Comparison of ENCODE assay signal across 8 mouse cellular contexts in the genomic region with DNA sequence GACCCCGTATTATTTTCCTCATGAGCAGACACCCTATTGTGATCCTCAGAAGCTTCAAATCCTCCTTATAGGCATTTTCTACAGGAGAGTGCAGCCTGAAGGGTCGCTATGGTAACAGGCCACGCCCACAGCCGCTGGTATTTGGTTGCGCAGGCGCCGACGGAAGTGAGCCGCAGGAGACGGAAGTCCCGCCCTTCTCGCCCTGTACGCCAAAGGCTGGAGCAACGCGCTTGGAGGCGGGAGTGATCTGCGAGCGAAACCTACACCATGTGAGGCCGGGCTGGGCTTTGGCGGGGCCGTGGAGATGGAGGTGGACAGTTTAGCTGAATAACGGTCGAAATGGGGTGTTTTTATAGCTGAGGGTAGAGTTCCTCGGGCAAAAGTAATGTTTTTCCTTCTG. TPM values are rescaled to one million over a fixed set of nuclear protein-coding genes. Genes with fewer than 3 reads are reported as not detected.
DNase-seq lines count a peak whose midpoint lies in the region; ATAC-seq and TF ChIP-seq lines count a peak whose summit lies in the region.

A gene (plus strand): TSS at position 97 of the 400 bp plus-strand sequence.

- H3K4me2 ChIP-seq in hindbrain, embryonic 16.5 days (ENCODE audit: low read length), result peak within 1 kb of the TSS; percentile 75

- peak within 1 kb of the TSS; percentile 80 for H3K27ac ChIP-seq in hindbrain, embryonic 16.5 days (ENCODE audit: low read depth, low read length)
- peak within 1 kb of the TSS; percentile 88 for H3K27ac ChIP-seq in left cerebral cortex, adult 2 months

- peaks cover 16% of the 10 kb centered on the region for H3K36me3 ChIP-seq in hindbrain, embryonic 16.5 days (ENCODE audit: control insufficient read depth, insufficient read depth, low read length)

- under 1% methylated on average over 24 of the region's 24 CpGs for whole genome bisulfite sequencing in hindbrain, embryonic 16.5 days

- TF ChIP-seq CTCF in left cerebral cortex, adult 2 months (IDR thresholded peaks at IDR 0.05), result no peak

- intact Hi-C loops in left cerebral cortex, adult 2 months (cut with DNase I), result no loop called here

- peaks cover 16% of the 10 kb centered on the region for H3K4me1 ChIP-seq in hindbrain, embryonic 16.5 days (ENCODE audit: control insufficient read depth, insufficient read depth, low read depth, low read length)

- H3K4me3 ChIP-seq in hindbrain, embryonic 16.5 days (ENCODE audit: low read length), result peak within 1 kb of the TSS; percentile 79
- peak within 1 kb of the TSS; percentile 65 for H3K4me3 ChIP-seq in left cerebral cortex, adult 2 months

- no peaks in the 10 kb centered on the region for H3K9me3 ChIP-seq in hindbrain, embryonic 16.5 days (ENCODE audit: control insufficient read depth, low read length)

- peak within 1 kb of the TSS; percentile 83 for H3K9ac ChIP-seq in hindbrain, embryonic 16.5 days (ENCODE audit: low read depth, low read length)

- DNase-seq in WW6 (ENCODE audit: low read depth, low spot score), result peak; percentile 86
- DNase-seq in cerebellum, postnatal 4 days (ENCODE audit: low spot score in 2 of 2), result peak; percentile 93 to 98
- peak; percentile 97 for DNase-seq in gastrocnemius, adult 18-20 months (ENCODE audit: low spot score)
- peak; percentile 95 for DNase-seq in left cerebral cortex, adult 2 months (ENCODE audit: extremely low spot score in 1 of 2, low spot score in 2 of 2)
- DNase-seq in right cerebral cortex, adult 2 months (ENCODE audit: low spot score in 2 of 2), result peak; percentile 95 to 98
- DNase-seq in urinary bladder, postnatal 14 days (ENCODE audit: low spot score), result peak; percentile 98

- peak; percentile 92 for ATAC-seq in hindbrain, embryonic 16.5 days
- ATAC-seq in megakaryocyte, adult 5-6 weeks (ENCODE audit: poor library complexity, severe bottlenecking), result peak; percentile 86

- no peaks in the 10 kb centered on the region for H3K27me3 ChIP-seq in hindbrain, embryonic 16.5 days (replicated peaks; ENCODE audit: control insufficient read depth, insufficient read depth, low read length)

RNA-seq across cellular contexts. Expression of the gene that starts here (rescaled TPM):
- 10 to 100 TPM; 50.5 to 55.4 TPM for total RNA-seq in gastrocnemius, adult 18-20 months (2021)
- polyA plus RNA-seq in hindbrain, embryonic 16.5 days (2015; fragmentation: Nextera tagmentation; extraction: Ambion mirVana), result 107 and 110 TPM in 2 replicates
- 10 to 100 TPM; 69.8 to 73.3 TPM for total RNA-seq in left cerebral cortex, adult 2 months (2021)
- 44.2 and 53.7 TPM in 2 replicates for total RNA-seq in megakaryocyte, adult 5-6 weeks (2015)
- 28.3 and 32.4 TPM in 2 replicates for total RNA-seq in megakaryocyte, adult 5-6 weeks (2017)

Comparison
In these comparisons a context has a peak if more than half of its experiments do, and no peak if none do; other contexts are left out.
1. Peak in every context shown above with its lines: DNase-seq, ATAC-seq, H3K4me3 ChIP-seq and H3K27ac ChIP-seq.